Mouse (Mus musculus) hindbrain, embryonic 12.5 days (tissue): ENCODE data around the gene Carmil3. TPM values are rescaled to one million over a fixed set of nuclear protein-coding genes. Genes with fewer than 3 reads are reported as not detected.

Source experiments
- ATAC-seq: fragments of 200-750 bp; cut with Nextera tagmentation; 2 replicates; pipeline ENCODE4 v1.8.0; 2017; ENCODE audit warnings: moderate TSS enrichment; ENCODE audit not compliant: low FRiP score
- H3K27ac ChIP-seq: fragments of 300-500 bp; sonication (generic); 2 replicates; pipeline ENCODE4 v1.5.1; 2016; ENCODE audit warnings: mild to moderate bottlenecking
- H3K27me3 ChIP-seq: fragments of 300-500 bp; sonication (generic); 2 replicates; pipeline ENCODE4 v1.6.1; 2016; ENCODE audit warnings: mild to moderate bottlenecking
- H3K36me3 ChIP-seq: fragments of 300-500 bp; sonication (generic); 2 replicates; pipeline ENCODE4 v1.6.1; 2016; ENCODE audit warnings: mild to moderate bottlenecking
- H3K4me1 ChIP-seq: fragments of 300-500 bp; sonication (generic); 2 replicates; pipeline ENCODE4 v1.6.1; 2016
- H3K4me2 ChIP-seq: fragments of 300-500 bp; sonication (generic); replicated peaks from 2 replicates; pipeline ENCODE4 v1.6.1; 2016; ENCODE audit warnings: mild to moderate bottlenecking
- H3K4me3 ChIP-seq: fragments of 300-500 bp; sonication (generic); 2 replicates; pipeline ENCODE4 v1.5.1; 2016; ENCODE audit warnings: mild to moderate bottlenecking
- H3K9ac ChIP-seq: fragments of 300-500 bp; sonication (generic); 2 replicates; pipeline ENCODE4 v1.6.1; 2016; ENCODE audit warnings: mild to moderate bottlenecking, moderate library complexity
- H3K9me3 ChIP-seq: fragments of 300-500 bp; sonication (generic); replicated peaks from 2 replicates; pipeline ENCODE4 v1.6.1; 2016; ENCODE audit warnings: mild to moderate bottlenecking
- WGBS: fragments of 180-500 bp; shearing (Covaris S2); methylation state at CpG from one replicate; pipeline ENCODE4 v1.1.7; 2016; 5-methylcytosine and 5-hydroxymethylcytosine counted together
- polyA plus RNA-seq: library from polyadenylated mRNA; unstranded; fragments of >200 nt; fragmentation: Nextera tagmentation; extraction: Ambion mirVana; gene quantifications from 2 replicates; pipeline ENCODE4 v1.2.1, GENCODE M21; 2016

Carmil3 gene
- 17.0 and 18.0 TPM in 2 replicates for polyA plus RNA-seq

GRCm38 (mm10) chr14:55490361-55491201 is at the start of gene Carmil3:
Carmil3 (plus strand) TSS chr14:55490651.
- H3K4me1 ChIP-seq: peaks cover 19% of the 10 kb centered on the region
- H3K36me3 ChIP-seq: peaks cover 19% of the 10 kb centered on the region
- peak within 1 kb of the TSS; percentile 82 for H3K4me3 ChIP-seq
- H3K4me2 ChIP-seq: peak within 1 kb of the TSS; percentile 76
- WGBS: under 1% methylated on average over 65 of the region's 68 CpGs
- no peaks in the 10 kb centered on the region for H3K9me3 ChIP-seq
- peak within 1 kb of the TSS; percentile 93 for H3K27ac ChIP-seq
- H3K27me3 ChIP-seq: no peaks in the 10 kb centered on the region
- peak; percentile 92 for ATAC-seq
- H3K9ac ChIP-seq: peak within 1 kb of the TSS; percentile 90

- Histone ChIP-seq H3K4me1 (no peaks in the 10 kb centered on the region), H3K27me3 (peaks cover 2% of the 10 kb centered on the region; the same call in 1 of the 2 replicates), H3K4me3 (no peak overlapping the region), H3K36me3 (no peaks in the 10 kb centered on the region), H3K4me2 (no peak overlapping the region), H3K9ac (no peak overlapping the region), H3K9me3 (0 out of 2 replicates have a peak, but pooled peaks cover 6% of the 10 kb centered on the region), H3K27ac (no peak overlapping the region)
- 79% methylated on average over 2 of the region's 2 CpGs for WGBS
- ATAC-seq: no peak
Measured at GRCm38 (mm10) chr14:55457693-55458092, 32.8 kb upstream of the Carmil3 start.

DNA sequence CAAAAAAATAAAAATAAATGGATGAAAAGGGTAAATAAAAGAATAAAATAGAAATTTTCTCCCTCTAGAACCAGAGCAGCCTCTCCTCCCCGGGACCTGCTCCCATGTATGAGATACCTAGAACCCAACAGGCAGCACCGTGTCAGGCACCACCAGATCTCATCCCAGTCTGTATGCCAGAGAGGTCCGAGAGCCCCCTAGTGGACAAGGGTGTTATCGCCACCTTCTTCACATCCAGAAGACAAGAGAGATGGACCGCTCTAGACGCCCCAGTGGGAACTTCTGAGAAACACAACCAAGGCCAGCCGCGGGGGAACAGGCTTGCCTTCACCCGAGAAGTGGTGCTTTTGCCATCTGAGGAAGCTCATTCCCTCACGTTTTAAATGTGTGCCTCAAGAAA is 32.2 kb upstream of the Carmil3 start:
- H3K9me3 ChIP-seq: 0 out of 2 replicates have a peak, but pooled peaks cover 6% of the 10 kb centered on the region
- no peak overlapping the region for H3K4me2 ChIP-seq
- H3K9ac ChIP-seq: no peak overlapping the region
- peaks cover 2% of the 10 kb centered on the region; the same call in 1 of the 2 replicates for H3K27me3 ChIP-seq
- no peaks in the 10 kb centered on the region for H3K4me1 ChIP-seq
- no peak for ATAC-seq
- H3K4me3 ChIP-seq: no peak overlapping the region
- no peak overlapping the region for H3K27ac ChIP-seq
- H3K36me3 ChIP-seq: no peaks in the 10 kb centered on the region
- WGBS: 26% methylated on average over 10 of the region's 10 CpGs

- Histone ChIP-seq H3K36me3 (no peaks in the 10 kb centered on the region), H3K9ac (no peak overlapping the region), H3K27me3 (peaks cover 2% of the 10 kb centered on the region; the same call in 1 of the 2 replicates), H3K9me3 (0 out of 2 replicates have a peak, but pooled peaks cover 6% of the 10 kb centered on the region), H3K27ac (no peak overlapping the region), H3K4me3 (no peak overlapping the region), H3K4me1 (no peaks in the 10 kb centered on the region), H3K4me2 (no peak overlapping the region)
- WGBS: 90% methylated on average over 3 of the region's 3 CpGs
- no peak for ATAC-seq
Measured at GRCm38 (mm10) chr14:55458761-55459160, 31.7 kb upstream of the Carmil3 start.

- no peak for ATAC-seq
- Histone ChIP-seq H3K36me3 (no peaks in the 10 kb centered on the region), H3K9me3 (no peaks in the 10 kb centered on the region), H3K27me3 (peaks cover 2% of the 10 kb centered on the region; the same call in 1 of the 2 replicates), H3K27ac (no peak overlapping the region), H3K9ac (no peak overlapping the region), H3K4me1 (no peaks in the 10 kb centered on the region), H3K4me3 (no peak overlapping the region), H3K4me2 (no peak overlapping the region)
- WGBS: 72% methylated on average over 4 of the region's 4 CpGs
Measured at GRCm38 (mm10) chr14:55459796-55460195, 30.7 kb upstream of the Carmil3 start.

- no peaks in the 10 kb centered on the region for H3K9me3 ChIP-seq
- H3K27me3 ChIP-seq: peaks cover 2% of the 10 kb centered on the region; the same call in 1 of the 2 replicates
- no peak overlapping the region for H3K9ac ChIP-seq
- no peaks in the 10 kb centered on the region for H3K36me3 ChIP-seq
- 81% methylated on average over 10 of the region's 10 CpGs for WGBS
- H3K4me1 ChIP-seq: no peaks in the 10 kb centered on the region
- H3K27ac ChIP-seq: no peak overlapping the region
- H3K4me3 ChIP-seq: no peak overlapping the region
- no peak for ATAC-seq
- no peak overlapping the region for H3K4me2 ChIP-seq
Measured at GRCm38 (mm10) chr14:55460297-55460696, 30.2 kb upstream of the Carmil3 start.

GRCm38 (mm10) chr14:55461757-55462156 is 28.7 kb upstream of the Carmil3 start:
- H3K9me3 ChIP-seq: no peaks in the 10 kb centered on the region
- H3K4me2 ChIP-seq: no peak overlapping the region
- no peaks in the 10 kb centered on the region for H3K4me1 ChIP-seq
- H3K27ac ChIP-seq: no peak overlapping the region
- ATAC-seq: no peak
- H3K36me3 ChIP-seq: no peaks in the 10 kb centered on the region
- peaks cover 2% of the 10 kb centered on the region; the same call in 1 of the 2 replicates for H3K27me3 ChIP-seq
- H3K9ac ChIP-seq: no peak overlapping the region
- no peak overlapping the region for H3K4me3 ChIP-seq
- WGBS: 75% methylated on average over 4 of the region's 4 CpGs

DNA sequence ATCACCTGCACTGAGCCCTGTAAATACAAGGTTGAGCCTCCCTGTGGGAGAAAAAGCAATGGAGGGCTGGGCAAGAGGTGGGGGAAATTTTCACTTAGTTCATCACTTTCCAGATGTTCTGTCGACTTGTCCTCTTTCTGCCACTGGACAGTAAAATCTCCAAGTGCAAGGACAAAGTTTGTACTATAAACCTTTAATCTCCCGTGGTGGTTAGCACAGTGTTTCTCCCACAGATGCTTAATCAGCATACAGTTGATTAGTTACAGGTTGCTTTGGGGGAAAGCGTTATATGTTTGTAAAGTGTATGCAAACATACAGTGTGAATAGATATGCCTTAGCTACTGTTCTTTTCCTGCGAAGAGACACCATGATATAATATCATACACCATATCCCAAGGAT is 24.0 kb upstream of the Carmil3 start:
- Histone ChIP-seq H3K27ac (no peak overlapping the region), H3K36me3 (no peaks in the 10 kb centered on the region), H3K27me3 (no peaks in the 10 kb centered on the region), H3K9ac (no peak overlapping the region), H3K4me1 (0 out of 2 replicates have a peak, but pooled peaks cover 7% of the 10 kb centered on the region), H3K9me3 (no peaks in the 10 kb centered on the region), H3K4me2 (no peak overlapping the region), H3K4me3 (no peak overlapping the region)
- no peak for ATAC-seq
- WGBS: 84% methylated on average over 4 of the region's 4 CpGs

GRCm38 (mm10) chr14:55467108-55467507 is 23.3 kb upstream of the Carmil3 start:
- H3K4me1 ChIP-seq: 0 out of 2 replicates have a peak, but pooled peaks cover 7% of the 10 kb centered on the region
- H3K9ac ChIP-seq: no peak overlapping the region
- H3K4me3 ChIP-seq: no peak overlapping the region
- H3K9me3 ChIP-seq: no peaks in the 10 kb centered on the region
- no peak overlapping the region for H3K4me2 ChIP-seq
- H3K36me3 ChIP-seq: no peaks in the 10 kb centered on the region
- WGBS: 80% methylated on average over 7 of the region's 7 CpGs
- H3K27me3 ChIP-seq: no peaks in the 10 kb centered on the region; the same call in 1 of the 2 replicates
- no peak overlapping the region for H3K27ac ChIP-seq
- no peak for ATAC-seq

GRCm38 (mm10) chr14:55468301-55468741 is 22.1 kb upstream of the Carmil3 start:
- H3K4me2 ChIP-seq: no peak overlapping the region
- no peaks in the 10 kb centered on the region; the same call in 1 of the 2 replicates for H3K27me3 ChIP-seq
- H3K9ac ChIP-seq: no peak overlapping the region
- no peaks in the 10 kb centered on the region for H3K36me3 ChIP-seq
- no peak overlapping the region for H3K4me3 ChIP-seq
- no peak for ATAC-seq
- H3K9me3 ChIP-seq: no peaks in the 10 kb centered on the region
- 0 out of 2 replicates have a peak, but pooled peaks cover 7% of the 10 kb centered on the region for H3K4me1 ChIP-seq
- no peak overlapping the region for H3K27ac ChIP-seq
- 89% methylated on average over 2 of the region's 2 CpGs for WGBS

DNA sequence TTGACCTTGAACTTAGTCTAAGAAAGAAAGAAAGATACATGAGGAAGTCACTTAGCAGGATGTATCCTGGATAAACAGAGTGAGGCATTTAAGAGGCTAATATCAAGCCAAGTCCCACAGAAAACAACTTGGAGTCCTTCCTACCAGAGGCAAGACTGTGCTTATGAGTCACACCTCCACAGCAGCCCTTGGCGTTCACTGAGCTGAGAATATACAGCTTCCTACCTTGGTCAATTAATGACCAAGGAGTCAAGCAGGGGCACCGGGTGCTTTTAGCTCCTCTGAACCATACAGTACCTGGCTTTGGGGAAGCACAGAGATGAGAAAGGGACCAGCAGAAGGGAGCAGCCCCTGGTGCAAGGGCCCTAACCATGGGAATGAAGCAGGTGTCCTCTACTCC is 21.4 kb upstream of the Carmil3 start:
- ATAC-seq: no peak
- Histone ChIP-seq H3K9ac (no peak overlapping the region), H3K9me3 (no peaks in the 10 kb centered on the region), H3K27ac (no peak overlapping the region), H3K36me3 (no peaks in the 10 kb centered on the region), H3K27me3 (no peaks in the 10 kb centered on the region; the same call in 1 of the 2 replicates), H3K4me1 (0 out of 2 replicates have a peak, but pooled peaks cover 7% of the 10 kb centered on the region), H3K4me3 (no peak overlapping the region), H3K4me2 (no peak overlapping the region)
- 83% methylated on average over 2 of the region's 2 CpGs for WGBS

DNA sequence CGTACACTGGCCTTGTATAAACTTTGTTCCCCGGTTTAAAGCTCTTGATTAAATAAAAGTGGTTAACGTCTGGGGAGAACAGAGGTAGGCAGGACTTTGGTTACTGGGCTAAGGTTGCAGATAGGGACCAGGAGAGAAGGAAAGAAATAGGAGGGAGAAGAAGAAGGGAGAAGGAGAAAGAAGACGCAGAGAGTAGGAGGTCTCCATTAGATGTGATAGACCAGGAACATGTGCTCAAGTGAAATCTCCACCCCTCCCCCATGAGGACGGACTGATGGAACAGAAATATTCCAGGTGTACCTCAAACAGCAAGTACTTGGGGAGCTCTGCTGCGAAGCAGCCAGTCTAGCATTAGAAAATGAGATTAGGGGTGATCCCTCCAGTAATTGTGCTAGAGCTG is 20.6 kb upstream of the Carmil3 start:
- 0 out of 2 replicates have a peak, but pooled peaks cover 7% of the 10 kb centered on the region for H3K4me1 ChIP-seq
- no peak overlapping the region for H3K4me3 ChIP-seq
- no peak overlapping the region for H3K27ac ChIP-seq
- H3K36me3 ChIP-seq: no peaks in the 10 kb centered on the region
- WGBS: 81% methylated on average over 6 of the region's 6 CpGs
- no peaks in the 10 kb centered on the region for H3K9me3 ChIP-seq
- no peak overlapping the region for H3K9ac ChIP-seq
- ATAC-seq: no peak
- no peak overlapping the region for H3K4me2 ChIP-seq
- H3K27me3 ChIP-seq: no peaks in the 10 kb centered on the region; the same call in 1 of the 2 replicates
